Mouse (Mus musculus) midbrain, embryonic 12.5 days (tissue): ENCODE results near the gene Ccnk. TPM values are rescaled to one million over a fixed set of nuclear protein-coding genes. Genes with fewer than 3 reads are reported as not detected.

ENCODE experiments used
- polyA plus RNA-seq: library from polyadenylated mRNA; unstranded; fragments of >200 nt; fragmentation: Nextera tagmentation; extraction: Ambion mirVana; gene quantifications from 2 replicates; pipeline ENCODE4 v1.2.1, GENCODE M21; 2016

Gene Ccnk
- polyA plus RNA-seq, 1 experiment from 2014 or later = 3.8 TPM

Other genes with a start within 250 kb of the Ccnk start
- 16.1 and 19.5 TPM in 2 replicates for gene Bcl11b, start 176.0 kb upstream of the Ccnk start, polyA plus RNA-seq
- gene Setd3, start 265 bp upstream of the Ccnk start, polyA plus RNA-seq = 97.7 and 99.4 TPM in 2 replicates
- 17.0 and 21.6 TPM in 2 replicates for gene Ccdc85c, start 95.8 kb downstream of the Ccnk start, polyA plus RNA-seq
- gene Hhipl1, start 126.7 kb downstream of the Ccnk start, polyA plus RNA-seq = 5.0 and 6.2 TPM in 2 replicates
- gene Cyp46a1, start 154.8 kb downstream of the Ccnk start, polyA plus RNA-seq = 21.8 and 24.1 TPM in 2 replicates
- gene Eml1, start 191.4 kb downstream of the Ccnk start, polyA plus RNA-seq = 89.4 and 93.0 TPM in 2 replicates